Mouse (Mus musculus) megakaryocyte, embryonic 14.5 days (primary cell): ENCODE measurements around the gene Dnase2a. TPM values are rescaled to one million over a fixed set of nuclear protein-coding genes. Genes with fewer than 3 reads are reported as not detected.
"Not testable (repeated sequence)": the region's sequence is repeated elsewhere in the genome, so short reads cannot be mapped to it uniquely, and the experiment has no call there.

Experiments
- H3K27me3 ChIP-seq: replicated peaks from 2 replicates; pipeline ENCODE3; 2012; ENCODE audit warnings: inconsistent platforms
- H3K36me3 ChIP-seq: replicated peaks from 2 replicates; pipeline ENCODE3; 2012; ENCODE audit warnings: low read length, inconsistent platforms, mixed read lengths
- H3K4me1 ChIP-seq: 2 replicates; pipeline ENCODE4 v1.6.1; 2012; ENCODE audit warnings: inconsistent platforms
- H3K4me3 ChIP-seq: replicated peaks from 2 replicates; pipeline ENCODE3; 2012; ENCODE audit warnings: moderate library complexity, mild to moderate bottlenecking, inconsistent platforms
- H3K9me3 ChIP-seq: 2 replicates; pipeline ENCODE4 v1.6.1; 2012; ENCODE audit warnings: inconsistent platforms
- FLI1 ChIP-seq: IDR thresholded peaks from 2 replicates; pipeline ENCODE4 v1.6.1; 2012; ENCODE audit warnings: low read length, inconsistent platforms, mixed read lengths
- GATA1 ChIP-seq: IDR thresholded peaks from 3 replicates; pipeline ENCODE4 v1.6.1; 2012; ENCODE audit warnings: mixed read lengths, low read length, inconsistent platforms, borderline replicate concordance
- polyA plus RNA-seq: library from polyadenylated mRNA; stranded (reverse); fragments of >175 nt; gene quantifications from 2 replicates; pipeline ENCODE4 v1.2.3, GENCODE M21; 2012; ENCODE audit warnings: low replicate concordance; ENCODE audit not compliant: insufficient read depth

Gene Dnase2a
- polyA plus RNA-seq, 1 experiment: 13.5 TPM

DNA sequence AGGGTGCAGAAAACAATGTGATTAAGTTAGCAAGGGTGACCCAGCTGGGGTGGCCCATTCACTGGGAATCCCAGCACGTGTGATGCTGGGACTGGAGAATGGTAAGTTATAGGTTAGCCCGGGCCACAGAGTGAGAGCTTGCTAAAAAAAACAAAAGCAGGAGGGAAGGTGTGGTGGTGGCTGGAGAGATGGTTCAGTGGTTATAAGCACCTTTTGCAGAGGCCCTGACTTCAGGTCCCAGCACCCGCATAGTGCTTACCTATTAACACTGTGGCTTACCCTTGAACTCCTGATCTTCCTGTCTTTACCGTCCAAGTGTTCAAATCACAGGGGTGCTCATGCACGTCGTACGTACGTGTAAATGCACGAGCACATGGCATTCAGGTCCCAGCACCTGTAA lies 1.3 kb upstream of the Dnase2a start:
- Histone ChIP-seq H3K27me3 (peaks cover 6% of the 10 kb centered on the region), H3K36me3 (peaks cover 8% of the 10 kb centered on the region), H3K4me1 (peaks cover 38% of the 10 kb centered on the region), H3K9me3 (no peaks in the 10 kb centered on the region), H3K4me3 (no peak overlapping the region)
- no peak for TF ChIP-seq FLI1
- no peak for TF ChIP-seq GATA1

DNA sequence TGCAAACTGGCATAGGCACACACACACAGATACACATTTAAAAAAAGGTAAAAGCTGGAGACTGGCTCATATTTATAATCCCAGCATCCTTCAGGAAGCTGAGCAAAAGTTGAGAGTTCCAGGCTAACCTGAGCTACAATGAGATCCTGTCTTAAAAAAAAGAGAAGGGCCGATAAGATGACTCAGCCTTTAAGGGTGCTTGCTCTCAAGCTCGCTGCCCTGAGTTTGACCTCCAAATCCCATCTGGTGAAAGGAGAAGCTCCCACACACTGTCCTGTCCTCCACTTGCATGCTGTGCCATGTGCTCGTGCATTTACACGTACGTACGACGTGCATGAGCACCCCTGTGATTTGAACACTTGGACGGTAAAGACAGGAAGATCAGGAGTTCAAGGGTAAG lies 867 bp upstream of the Dnase2a start:
- peaks cover 35% of the 10 kb centered on the region for H3K4me1 ChIP-seq
- H3K27me3 ChIP-seq: peaks cover 11% of the 10 kb centered on the region
- H3K36me3 ChIP-seq: peaks cover 8% of the 10 kb centered on the region
- no peaks in the 10 kb centered on the region for H3K9me3 ChIP-seq
- H3K4me3 ChIP-seq: no peak overlapping the region
- TF ChIP-seq GATA1: no peak
- TF ChIP-seq FLI1: no peak

DNA sequence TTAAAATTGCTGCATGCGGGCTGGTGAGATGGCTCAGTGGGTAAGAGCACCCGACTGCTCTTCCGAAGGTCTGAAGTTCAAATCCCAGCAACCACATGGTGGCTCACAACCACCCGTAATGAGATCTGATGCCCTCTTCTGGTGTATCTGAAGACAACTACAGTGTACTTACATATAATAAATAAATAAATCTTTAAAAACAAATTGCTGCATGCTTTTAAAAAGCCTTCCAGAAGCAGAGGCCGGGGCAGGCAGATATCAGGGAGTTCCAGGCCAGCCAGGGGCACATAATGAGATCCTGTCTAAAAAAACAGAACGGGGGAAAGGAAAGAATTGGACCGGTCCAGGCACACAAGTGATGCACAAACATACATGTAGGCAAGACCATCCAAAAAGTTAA lies 381 bp upstream of the Dnase2a start:
- Histone ChIP-seq H3K27me3 (peaks cover 16% of the 10 kb centered on the region), H3K4me3 (peak overlapping the region; percentile 93), H3K4me1 (peaks cover 38% of the 10 kb centered on the region)
- not testable (repeated sequence) for H3K36me3 ChIP-seq, H3K9me3 ChIP-seq

DNA sequence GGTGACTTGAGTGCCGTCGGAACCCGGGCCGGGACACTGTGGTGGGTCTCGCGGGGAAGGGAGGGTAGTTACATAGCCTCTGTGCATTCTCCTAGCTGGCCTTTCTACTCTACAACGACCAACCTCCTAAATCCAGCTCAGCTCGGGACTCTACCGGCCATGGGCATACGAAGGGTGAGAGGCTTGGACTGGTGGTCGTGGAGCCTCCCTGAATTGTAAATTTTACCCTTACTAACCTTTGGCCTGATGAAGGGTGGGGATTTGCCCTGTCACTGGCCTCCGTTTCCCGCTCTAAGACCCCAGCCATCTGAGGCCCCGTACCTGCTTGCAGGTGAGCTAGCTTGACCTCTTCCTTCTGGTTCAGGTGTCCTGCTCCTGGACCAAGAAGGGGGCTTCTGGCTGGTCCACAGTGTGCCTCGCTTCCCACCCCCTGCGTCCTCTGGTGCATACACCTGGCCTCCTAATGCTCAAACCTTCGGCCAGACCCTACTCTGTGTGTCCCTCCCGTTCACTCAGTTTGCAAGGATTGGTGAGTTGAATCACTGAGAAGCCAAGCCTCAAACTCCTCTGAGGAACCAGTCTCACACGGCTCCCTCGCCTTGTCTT lies 905 bp downstream of the Dnase2a start:
- TF ChIP-seq GATA1 (no peak), FLI1 (no peak)
- Histone ChIP-seq H3K27me3 (peaks cover 19% of the 10 kb centered on the region), H3K36me3 (peaks cover 8% of the 10 kb centered on the region)

DNA sequence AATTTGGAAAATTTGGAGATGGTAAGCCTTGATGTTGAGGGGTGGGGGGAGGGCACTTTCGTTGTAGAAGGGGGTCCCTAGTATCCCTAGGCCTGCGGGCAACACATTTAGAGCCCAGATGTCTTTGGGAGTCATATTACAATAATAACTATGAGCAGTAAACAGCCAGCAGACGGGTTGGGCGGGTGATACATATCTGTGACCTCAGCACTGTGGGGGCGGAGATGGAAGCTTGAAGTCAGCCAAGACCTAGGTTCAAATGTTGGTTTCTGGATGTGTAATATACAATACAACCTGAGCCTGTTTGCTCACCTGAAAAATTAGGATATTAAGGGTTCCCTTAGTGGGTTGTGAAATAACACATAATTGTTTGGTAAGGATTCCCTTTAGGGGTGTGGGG lies 1.6 kb downstream of the Dnase2a start:
- TF ChIP-seq FLI1: no peak
- TF ChIP-seq GATA1: no peak
- H3K27me3 ChIP-seq: peaks cover 19% of the 10 kb centered on the region
- H3K9me3 ChIP-seq: no peaks in the 10 kb centered on the region
- H3K36me3 ChIP-seq: peaks cover 8% of the 10 kb centered on the region
- peaks cover 34% of the 10 kb centered on the region for H3K4me1 ChIP-seq
- H3K4me3 ChIP-seq: no peak overlapping the region

More for the DNA sequence above, 905 bp downstream of the Dnase2a start:
- no peaks in the 10 kb centered on the region for H3K9me3 ChIP-seq
- peak overlapping the region; percentile 93 for H3K4me3 ChIP-seq
- H3K4me1 ChIP-seq: peaks cover 39% of the 10 kb centered on the region

DNA sequence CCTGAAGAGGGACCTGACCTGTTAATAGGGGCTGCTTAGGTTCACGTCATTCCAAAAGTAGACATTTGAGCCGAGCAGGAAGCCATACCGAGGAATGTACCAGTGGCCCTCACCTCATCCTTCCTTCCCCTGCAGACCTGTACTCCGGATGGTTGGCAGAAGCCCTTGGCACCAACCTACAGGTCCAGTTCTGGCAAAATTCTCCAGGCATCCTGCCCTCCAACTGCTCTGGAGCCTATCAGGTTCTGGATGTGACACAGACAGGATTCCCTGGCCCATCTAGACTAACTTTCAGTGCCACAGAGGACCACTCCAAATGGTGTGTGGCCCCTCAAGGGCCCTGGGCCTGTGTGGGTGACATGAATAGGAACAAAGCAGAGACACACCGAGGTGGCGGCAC lies 2.2 kb downstream of the Dnase2a start:
- Histone ChIP-seq H3K27me3 (peaks cover 20% of the 10 kb centered on the region), H3K9me3 (no peaks in the 10 kb centered on the region), H3K4me3 (no peak overlapping the region), H3K4me1 (peaks cover 34% of the 10 kb centered on the region), H3K36me3 (peaks cover 8% of the 10 kb centered on the region)
- TF ChIP-seq GATA1 (no peak), FLI1 (no peak)

DNA sequence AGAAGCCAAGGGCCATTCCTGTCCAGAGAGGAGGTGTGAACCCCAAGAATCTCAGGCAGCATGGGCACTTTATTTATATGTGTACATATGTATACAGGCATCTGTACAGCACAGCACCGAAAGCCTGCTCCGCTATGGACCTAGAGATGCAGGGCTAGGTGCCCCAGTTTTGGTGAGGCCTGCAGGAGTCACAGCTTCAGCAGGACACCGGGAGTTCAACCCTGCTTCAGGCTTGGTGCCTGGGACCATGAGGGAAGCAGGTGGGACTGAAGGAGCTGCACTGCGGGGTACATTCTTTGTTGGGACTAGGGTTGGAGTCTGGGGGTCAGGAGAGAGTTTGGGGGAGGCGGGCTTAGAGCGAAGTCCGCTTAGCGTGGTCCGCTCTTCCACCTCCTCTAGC lies 3.5 kb downstream of the Dnase2a start:
- H3K4me1 ChIP-seq: peaks cover 34% of the 10 kb centered on the region
- TF ChIP-seq FLI1: no peak
- no peak for TF ChIP-seq GATA1
- H3K36me3 ChIP-seq: peaks cover 8% of the 10 kb centered on the region
- H3K4me3 ChIP-seq: no peak overlapping the region
- no peaks in the 10 kb centered on the region for H3K9me3 ChIP-seq
- H3K27me3 ChIP-seq: peaks cover 30% of the 10 kb centered on the region

DNA sequence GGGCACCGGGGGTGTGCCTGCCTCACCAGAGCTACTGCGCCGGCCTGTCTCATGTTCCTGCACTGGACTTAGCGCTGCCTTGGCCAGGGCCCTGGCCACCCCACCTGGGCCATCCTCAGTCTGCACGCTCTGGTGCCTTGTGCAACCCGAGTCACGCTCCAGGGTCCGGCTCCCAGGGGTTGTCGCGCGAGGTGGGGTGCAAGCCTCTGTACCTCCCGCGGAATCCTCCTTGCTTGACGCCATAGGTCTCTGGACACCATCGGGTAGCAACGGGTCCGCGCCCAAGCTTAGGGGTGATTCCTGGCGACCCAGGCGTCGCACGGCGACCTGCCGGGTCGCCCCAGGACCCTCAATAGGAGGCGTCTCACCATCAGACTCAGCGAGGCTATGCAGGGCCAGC lies 4.0 kb downstream of the Dnase2a start:
- Histone ChIP-seq H3K9me3 (no peaks in the 10 kb centered on the region), H3K36me3 (peaks cover 8% of the 10 kb centered on the region), H3K27me3 (peaks cover 30% of the 10 kb centered on the region), H3K4me3 (no peak overlapping the region), H3K4me1 (peaks cover 34% of the 10 kb centered on the region)
- no peak for TF ChIP-seq FLI1
- no peak for TF ChIP-seq GATA1

DNA sequence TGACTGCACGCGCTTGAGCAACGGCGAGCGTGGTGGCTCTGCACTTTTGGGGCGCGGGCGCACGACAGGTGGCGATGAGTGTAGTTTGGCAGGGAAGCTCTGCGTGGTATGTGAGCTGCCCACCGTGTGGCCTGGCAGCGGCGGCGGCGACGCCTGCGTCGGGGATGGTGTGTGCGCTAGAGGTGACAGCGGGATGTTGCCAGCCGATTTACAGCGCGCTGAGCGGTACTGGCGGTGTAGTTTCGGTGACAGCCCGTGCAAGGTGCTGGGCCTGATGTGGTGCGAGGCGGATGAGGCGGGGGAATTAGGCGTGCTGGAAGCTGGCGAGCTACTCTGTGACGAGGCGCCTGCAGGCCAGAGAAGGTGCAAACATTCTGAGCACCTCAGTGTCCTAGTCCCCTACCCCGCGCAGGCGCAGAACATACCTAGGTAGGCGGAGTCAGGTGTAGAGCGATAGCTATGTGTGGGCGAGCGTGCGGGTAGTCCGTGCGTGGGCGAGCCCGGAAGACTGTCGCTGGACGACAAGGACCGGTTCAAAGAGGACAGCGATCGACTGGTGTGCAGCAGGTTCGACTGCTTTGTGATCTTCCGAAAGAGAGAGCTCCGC lies 4.6 kb downstream of the Dnase2a start:
- peak overlapping the region; percentile 92 for H3K4me3 ChIP-seq
- no peak for TF ChIP-seq GATA1
- TF ChIP-seq FLI1: no peak
- H3K27me3 ChIP-seq: peaks cover 36% of the 10 kb centered on the region
- H3K36me3 ChIP-seq: peaks cover 8% of the 10 kb centered on the region
- H3K4me1 ChIP-seq: peaks cover 30% of the 10 kb centered on the region
- H3K9me3 ChIP-seq: no peaks in the 10 kb centered on the region

DNA sequence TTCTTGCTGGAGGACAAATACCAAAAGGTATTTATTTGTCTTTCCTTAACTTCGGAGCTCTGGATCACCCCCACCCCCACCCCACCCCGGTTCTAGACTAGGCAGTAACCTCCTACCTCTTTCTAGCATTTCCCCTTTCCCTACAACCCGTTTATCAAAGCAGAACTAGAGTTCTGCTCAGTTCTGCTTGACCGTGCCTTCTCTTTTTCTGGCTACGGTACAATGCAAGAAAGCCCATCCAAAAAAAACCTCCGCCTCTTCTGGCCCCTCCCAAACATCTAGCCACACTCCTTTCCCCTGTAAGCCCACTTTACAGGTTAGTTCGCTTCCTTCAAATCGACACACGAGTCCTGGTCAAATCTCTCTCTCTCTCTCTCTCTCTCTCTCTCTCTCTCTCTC lies 5.1 kb downstream of the Dnase2a start:
- H3K9me3 ChIP-seq: no peaks in the 10 kb centered on the region
- no peak for TF ChIP-seq GATA1
- no peak for TF ChIP-seq FLI1
- peaks cover 30% of the 10 kb centered on the region for H3K4me1 ChIP-seq
- H3K36me3 ChIP-seq: peaks cover 8% of the 10 kb centered on the region
- peaks cover 39% of the 10 kb centered on the region for H3K27me3 ChIP-seq
- peak overlapping the region; percentile 92 for H3K4me3 ChIP-seq
